Mouse (Mus musculus) midbrain, postnatal 0 days (tissue): ENCODE results near the gene Fads1. TPM values are rescaled to one million over a fixed set of nuclear protein-coding genes. Genes with fewer than 3 reads are reported as not detected.
"Not testable (repeated sequence)": the region's sequence is repeated elsewhere in the genome, so short reads cannot be mapped to it uniquely, and the experiment has no call there.

Source experiments
- ATAC-seq: fragments of 200-750 bp; cut with Nextera tagmentation; 2 replicates; pipeline ENCODE4 v1.8.0; 2017; ENCODE audit warnings: moderate number of reproducible peaks, mild to moderate bottlenecking, moderate TSS enrichment, moderate library complexity; ENCODE audit not compliant: low FRiP score
- DNase-seq: peaks from one replicate; pipeline ENCODE4 v3.0.0-alpha.2; 2015; ENCODE audit warnings: low spot score
- H3K27ac ChIP-seq: fragments of 300-500 bp; sonication (generic); 2 replicates; pipeline ENCODE4 v1.5.1; 2014; ENCODE audit warnings: low read depth, mild to moderate bottlenecking, low read length, mixed read lengths
- H3K27me3 ChIP-seq: fragments of 300-500 bp; sonication (generic); 2 replicates; pipeline ENCODE4 v1.6.1; 2014; ENCODE audit warnings: low read length, control low read depth, mixed read lengths; ENCODE audit not compliant: insufficient read depth
- H3K36me3 ChIP-seq: fragments of 300-500 bp; sonication (generic); 2 replicates; pipeline ENCODE4 v1.6.1; 2014; ENCODE audit warnings: low read length, control low read depth, mixed read lengths; ENCODE audit not compliant: insufficient read depth
- H3K4me1 ChIP-seq: fragments of 300-500 bp; sonication (generic); 2 replicates; pipeline ENCODE4 v1.6.1; 2014; ENCODE audit warnings: mild to moderate bottlenecking, control low read depth, antibody characterized with exemption, low read length, mixed read lengths; ENCODE audit not compliant: insufficient read depth
- H3K4me2 ChIP-seq: fragments of 300-500 bp; sonication (generic); 2 replicates; pipeline ENCODE4 v1.6.1; 2014; ENCODE audit warnings: low read depth, mild to moderate bottlenecking, low read length, mixed read lengths; ENCODE audit not compliant: poor library complexity, severe bottlenecking
- H3K4me3 ChIP-seq: fragments of 300-500 bp; sonication (generic); 2 replicates; pipeline ENCODE4 v1.5.1; 2014; ENCODE audit warnings: low read depth, mild to moderate bottlenecking, low read length, moderate library complexity
- H3K9ac ChIP-seq: fragments of 300-500 bp; sonication (generic); replicated peaks from 2 replicates; pipeline ENCODE4 v1.6.1; 2014; ENCODE audit warnings: mild to moderate bottlenecking, low read length, moderate library complexity, mixed read lengths; ENCODE audit not compliant: poor library complexity, severe bottlenecking
- H3K9me3 ChIP-seq: fragments of 300-500 bp; sonication (generic); 2 replicates; pipeline ENCODE4 v1.6.1; 2016; ENCODE audit warnings: low read length, control low read depth
- CTCF ChIP-seq: IDR thresholded peaks from 2 replicates; pipeline ENCODE4 v1.5.1; 2016; ENCODE audit warnings: antibody characterized with exemption, mild to moderate bottlenecking
- WGBS: fragments of 180-500 bp; shearing (Covaris S2); extraction: QIAGEN DNeasy Blood & Tissue Kit; methylation state at CpG from one replicate; pipeline ENCODE4 v1.1.7; 2014; 5-methylcytosine and 5-hydroxymethylcytosine counted together
- polyA plus RNA-seq: library from polyadenylated mRNA; unstranded; fragments of >200 nt; fragmentation: Nextera tagmentation; extraction: Ambion mirVana; gene quantifications from 2 replicates; pipeline ENCODE4 v1.2.1, GENCODE M21; 2015
- total RNA-seq: library from RNA; depleted of rRNA; stranded (reverse); fragments of >200 nt; gene quantifications from 2 replicates; pipeline ENCODE4 v1.2.3, GENCODE M21; 2014

Gene Fads1
- total and polyA plus RNA-seq, 2 experiments from 2014 or later: 153 to 184 TPM

GRCm38 (mm10) chr19:10148555-10148954, 34.1 kb upstream of the Fads1 start:
- 80% methylated on average over 6 of the region's 6 CpGs for WGBS
- no peak for ATAC-seq
- no peaks in the 10 kb centered on the region for H3K9me3 ChIP-seq
- H3K36me3 ChIP-seq: no peaks in the 10 kb centered on the region
- DNase-seq: no peak
- TF ChIP-seq CTCF: no peak
- no peak overlapping the region for H3K27ac ChIP-seq
- H3K4me2 ChIP-seq: no peak overlapping the region
- no peak overlapping the region for H3K4me3 ChIP-seq
- H3K4me1 ChIP-seq: no peaks in the 10 kb centered on the region
- no peak overlapping the region for H3K9ac ChIP-seq
- H3K27me3 ChIP-seq: no peaks in the 10 kb centered on the region

GRCm38 (mm10) chr19:10149189-10149588, 33.5 kb upstream of the Fads1 start:
- Histone ChIP-seq H3K9me3 (no peaks in the 10 kb centered on the region), H3K4me3 (no peak overlapping the region)

GRCm38 (mm10) chr19:10157725-10158124, 25.0 kb upstream of the Fads1 start:
- no peak for DNase-seq
- Histone ChIP-seq H3K27me3 (no peaks in the 10 kb centered on the region), H3K4me3 (no peak overlapping the region), H3K9ac (no peak overlapping the region), H3K36me3 (no peaks in the 10 kb centered on the region), H3K4me2 (no peak overlapping the region), H3K9me3 (no peaks in the 10 kb centered on the region), H3K27ac (no peak overlapping the region), H3K4me1 (no peaks in the 10 kb centered on the region)
- no peak for ATAC-seq
- WGBS: 86% methylated on average over 2 of the region's 2 CpGs
- no peak for TF ChIP-seq CTCF

More at GRCm38 (mm10) chr19:10149189-10149588, 33.5 kb upstream of the Fads1 start:
- Histone ChIP-seq H3K27ac (no peak overlapping the region), H3K4me2 (no peak overlapping the region), H3K27me3 (no peaks in the 10 kb centered on the region), H3K9ac (no peak overlapping the region), H3K36me3 (no peaks in the 10 kb centered on the region), H3K4me1 (no peaks in the 10 kb centered on the region)
- no peak for TF ChIP-seq CTCF
- DNase-seq (no peak), ATAC-seq (no peak)
- 82% methylated on average over 3 of the region's 3 CpGs for WGBS

- 83% methylated on average over 3 of the region's 3 CpGs for WGBS
- Histone ChIP-seq H3K27me3 (no peaks in the 10 kb centered on the region), H3K9me3 (no peaks in the 10 kb centered on the region), H3K27ac (no peak overlapping the region), H3K4me2 (no peak overlapping the region), H3K9ac (no peak overlapping the region), H3K4me3 (no peak overlapping the region), H3K36me3 (no peaks in the 10 kb centered on the region), H3K4me1 (no peaks in the 10 kb centered on the region)
- no peak for TF ChIP-seq CTCF
- no peak for ATAC-seq
- DNase-seq: no peak
These were observed 18.8 kb upstream of the Fads1 start for GRCm38 (mm10) chr19:10163896-10164295.

GRCm38 (mm10) chr19:10165928-10166327, 16.8 kb upstream of the Fads1 start:
- not testable (repeated sequence) for H3K9me3 ChIP-seq, DNase-seq, H3K9ac ChIP-seq, ATAC-seq, H3K4me1 ChIP-seq, H3K4me2 ChIP-seq, H3K27me3 ChIP-seq, H3K4me3 ChIP-seq, H3K27ac ChIP-seq, H3K36me3 ChIP-seq
- 83% methylated on average over 4 of the region's 4 CpGs for WGBS

- 89% methylated on average over 4 of the region's 4 CpGs for WGBS
- DNase-seq: no peak
These were observed 15.6 kb upstream of the Fads1 start for GRCm38 (mm10) chr19:10167112-10167511.

More at GRCm38 (mm10) chr19:10167112-10167511, 15.6 kb upstream of the Fads1 start:
- TF ChIP-seq CTCF: no peak
- H3K9me3 ChIP-seq: no peaks in the 10 kb centered on the region
- no peak overlapping the region for H3K4me3 ChIP-seq
- no peak overlapping the region for H3K4me2 ChIP-seq
- no peaks in the 10 kb centered on the region for H3K4me1 ChIP-seq
- ATAC-seq: no peak
- no peak overlapping the region for H3K27ac ChIP-seq
- H3K9ac ChIP-seq: no peak overlapping the region
- no peaks in the 10 kb centered on the region for H3K36me3 ChIP-seq
- H3K27me3 ChIP-seq: no peaks in the 10 kb centered on the region
